Mouse (Mus musculus): ENCODE measurements around the gene Esyt3.

Gene Esyt3

GRCm38 (mm10) chr9:99357921-99358692 is at the start of gene Esyt3:
Gene Esyt3, minus strand, starts transcription at chr9:99358557.
- DNase-seq (ENCODE audit: low spot score): peak; percentile 84

- DNase-seq (ENCODE audit: low spot score): no peak
These were observed 43.1 kb upstream of the Esyt3 start for GRCm38 (mm10) chr9:99401288-99401974.

GRCm38 (mm10) chr9:99400781-99401180 is 42.4 kb upstream of the Esyt3 start:
- DNase-seq (ENCODE audit: low spot score): peak; percentile 42

- no peak for DNase-seq (ENCODE audit: low spot score)
These were observed 38.9 kb upstream of the Esyt3 start for GRCm38 (mm10) chr9:99397056-99397815.

GRCm38 (mm10) chr9:99394366-99394765 is 36.0 kb upstream of the Esyt3 start:
- DNase-seq (ENCODE audit: low spot score): no peak

GRCm38 (mm10) chr9:99393146-99393545 is 34.8 kb upstream of the Esyt3 start:
- DNase-seq (ENCODE audit: low spot score): no peak

DNA sequence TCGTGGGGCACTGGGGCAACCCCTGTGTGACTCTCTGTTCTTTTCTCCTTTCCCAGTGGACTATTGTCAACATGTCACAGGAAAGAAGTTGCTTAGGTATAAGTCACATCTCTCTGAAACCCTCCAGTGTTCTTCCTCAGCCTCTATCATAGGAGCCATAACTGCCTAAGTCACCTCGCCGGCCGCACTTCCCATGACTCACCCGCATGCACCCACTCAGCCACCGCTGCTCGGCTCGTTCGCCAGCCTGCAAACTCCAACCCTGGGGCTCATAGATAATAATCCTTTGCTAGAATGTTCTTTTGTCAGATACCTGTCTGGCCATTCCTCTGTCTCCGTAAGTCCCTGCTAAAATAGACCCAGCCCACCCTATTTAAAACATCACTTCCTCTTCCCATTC is 33.2 kb upstream of the Esyt3 start:
- no peak for DNase-seq (ENCODE audit: low spot score)

DNA sequence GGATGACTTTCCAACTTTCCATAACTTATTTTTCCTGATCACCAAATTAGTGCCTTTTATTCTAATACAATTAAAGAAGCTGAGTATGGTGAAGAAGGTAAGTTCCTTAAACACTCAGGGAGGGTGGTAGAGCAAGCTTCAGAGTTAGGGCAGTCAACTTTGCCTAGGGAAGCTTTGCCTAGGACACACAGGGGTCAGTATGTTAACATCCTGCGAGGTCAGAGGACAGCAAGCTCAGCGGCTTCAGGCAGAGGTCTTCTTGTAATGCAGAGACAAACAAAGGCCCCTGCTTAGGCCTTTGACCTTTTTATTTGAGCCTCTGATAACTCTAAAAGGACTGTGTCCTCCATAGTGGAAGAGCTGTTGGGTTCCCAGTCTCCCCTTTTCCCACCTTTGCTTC is 32.4 kb upstream of the Esyt3 start:
- DNase-seq (ENCODE audit: low spot score): no peak

DNA sequence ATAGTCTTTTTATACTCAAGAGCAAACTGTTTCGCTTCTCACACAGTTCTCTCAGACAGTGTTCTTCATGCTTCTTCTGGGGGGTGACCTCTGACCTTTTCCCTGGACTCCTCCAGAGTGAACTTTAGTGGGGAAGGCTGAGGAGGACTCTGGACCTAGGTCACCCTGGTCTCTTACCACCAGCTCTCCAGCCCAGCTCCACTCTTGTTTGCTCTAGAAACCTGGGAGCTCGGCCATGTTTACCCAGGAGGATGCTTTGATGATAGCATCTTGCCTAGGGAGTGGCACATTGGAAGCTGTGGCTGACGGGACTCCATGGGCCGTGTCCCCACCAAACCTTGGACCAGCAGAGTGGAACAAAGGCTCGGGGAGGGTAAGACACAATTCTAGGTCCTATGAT is 31.8 kb upstream of the Esyt3 start:
- no peak for DNase-seq (ENCODE audit: low spot score)

- DNase-seq (ENCODE audit: low spot score): no peak
These were observed 31.1 kb upstream of the Esyt3 start for GRCm38 (mm10) chr9:99389506-99389905.

DNA sequence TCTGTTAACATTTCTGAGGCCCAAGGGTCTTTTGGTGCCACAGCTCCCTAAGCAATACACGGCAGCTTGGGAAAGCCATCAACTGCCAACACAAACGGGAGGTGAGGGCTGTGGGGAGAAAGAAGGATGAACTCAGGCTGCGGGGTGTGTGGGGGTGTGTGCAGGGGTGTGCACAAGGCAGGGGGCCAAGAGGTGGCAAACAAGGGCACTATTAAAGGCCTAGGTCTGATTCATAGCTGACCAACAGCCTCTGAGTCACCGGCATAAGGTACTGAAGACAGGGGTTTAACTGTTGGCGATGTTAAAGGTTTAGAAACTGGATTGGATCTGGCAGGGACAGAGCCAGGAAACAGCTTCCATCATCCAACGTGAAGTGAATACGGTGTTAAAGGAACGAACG is 30.5 kb upstream of the Esyt3 start:
- DNase-seq (ENCODE audit: low spot score): peak; percentile 37

GRCm38 (mm10) chr9:99388078-99388477 is 29.7 kb upstream of the Esyt3 start:
- DNase-seq (ENCODE audit: low spot score): no peak

DNA sequence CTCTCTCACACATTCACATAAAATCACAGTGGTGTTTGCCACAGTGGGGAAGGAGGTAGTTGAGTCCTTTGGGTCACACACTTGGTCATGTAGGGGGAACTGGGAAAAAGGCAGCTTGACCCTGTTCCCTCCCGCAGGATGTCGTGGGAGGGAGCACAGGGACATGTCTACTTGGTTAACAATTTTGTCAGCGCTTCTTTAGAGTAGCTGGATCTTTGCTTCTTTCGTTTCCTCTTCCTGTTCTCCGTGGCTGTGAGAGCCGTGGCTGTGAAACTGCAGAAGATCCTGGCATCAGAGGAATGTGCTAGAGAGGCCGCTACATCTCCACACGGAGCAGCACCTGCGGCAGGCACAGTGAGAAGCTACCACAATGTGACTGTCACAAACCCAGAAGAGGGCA is 24.2 kb upstream of the Esyt3 start:
- DNase-seq (ENCODE audit: low spot score): no peak

DNA sequence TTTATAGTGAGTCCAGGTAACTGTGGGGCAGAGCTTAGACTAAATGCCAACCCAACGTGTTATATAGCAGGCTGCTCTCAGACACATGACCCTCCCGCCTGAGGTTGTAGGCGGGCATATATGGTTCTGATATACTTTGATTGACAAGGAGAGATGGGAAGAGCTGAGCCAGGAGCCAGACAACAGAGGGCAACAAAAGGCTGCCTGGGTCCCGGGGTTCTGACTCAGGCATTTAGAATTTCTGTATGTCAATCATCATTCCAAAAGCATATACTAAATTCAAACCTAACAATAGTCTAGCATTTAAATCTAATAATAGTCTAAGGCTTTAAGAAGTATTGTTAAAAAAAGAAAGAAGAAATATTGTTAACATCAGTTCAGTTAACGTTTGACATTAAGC is 20.8 kb upstream of the Esyt3 start:
- no peak for DNase-seq (ENCODE audit: low spot score)

- DNase-seq (ENCODE audit: low spot score): peak; percentile 64
These were observed 18.4 kb upstream of the Esyt3 start for GRCm38 (mm10) chr9:99376591-99377418.

- DNase-seq (ENCODE audit: low spot score): no peak
These were observed 10.1 kb upstream of the Esyt3 start for GRCm38 (mm10) chr9:99368431-99368830.

DNA sequence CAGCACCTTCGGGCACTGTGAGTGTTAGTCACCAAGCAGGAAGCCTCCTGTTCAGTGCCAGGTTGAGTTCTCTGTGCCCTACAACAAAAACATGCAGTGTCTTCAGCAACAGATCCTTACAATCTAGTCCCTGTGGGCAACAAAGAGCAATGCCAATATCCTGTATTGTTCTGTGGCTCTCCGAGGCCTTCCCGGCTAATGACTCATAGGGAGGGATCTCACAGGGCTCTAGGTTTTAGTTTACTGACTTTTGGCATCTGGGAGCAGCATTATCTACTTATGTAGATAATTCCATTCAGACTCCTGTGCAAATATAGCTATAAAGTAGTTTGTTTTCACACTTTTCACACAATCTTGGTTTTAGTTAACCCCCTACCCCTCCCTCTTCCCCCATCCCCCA is 7.5 kb upstream of the Esyt3 start:
- DNase-seq (ENCODE audit: low spot score): no peak

DNA sequence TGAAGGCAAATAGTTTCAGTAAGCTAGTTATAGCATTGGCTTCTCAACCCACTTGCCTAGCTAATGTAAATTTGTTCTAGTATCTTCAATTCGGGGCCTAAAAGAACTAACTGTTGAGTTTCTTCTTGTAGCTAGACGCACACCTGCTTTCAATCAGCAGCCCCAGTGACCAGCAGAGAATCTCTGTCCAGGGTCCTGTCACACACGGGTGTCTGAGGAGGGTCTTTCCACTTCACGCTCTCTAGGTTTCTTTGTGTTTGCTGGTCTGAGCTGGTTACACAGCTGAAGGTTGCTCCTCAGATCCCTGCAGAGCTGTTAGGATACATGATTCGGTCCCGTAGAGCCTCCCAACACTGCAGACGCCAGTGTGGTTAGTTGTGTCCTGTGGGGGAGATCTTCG is 4.7 kb upstream of the Esyt3 start:
- DNase-seq (ENCODE audit: low spot score): no peak

- DNase-seq (ENCODE audit: low spot score): no peak
These were observed 3.6 kb upstream of the Esyt3 start for GRCm38 (mm10) chr9:99361946-99362345.

DNA sequence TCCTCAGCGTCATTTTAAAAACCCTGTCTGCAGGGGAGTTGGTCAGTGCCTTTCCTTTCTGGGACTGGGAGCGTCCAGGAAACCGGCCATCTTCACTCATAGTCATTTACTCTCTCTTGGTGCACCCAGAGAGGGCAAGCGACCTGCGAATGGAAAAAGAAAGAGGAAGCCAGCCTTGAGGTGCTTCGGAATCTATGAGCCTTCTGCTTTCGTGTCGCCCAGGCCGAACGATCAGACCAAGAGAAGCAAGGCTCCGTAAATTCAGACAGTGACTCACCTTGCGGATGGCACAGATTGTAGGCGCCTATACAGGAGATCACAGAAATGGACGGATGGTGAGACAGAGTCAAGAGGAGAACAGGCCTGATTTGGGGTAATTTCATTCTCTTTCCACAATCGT is 655 bp upstream of the Esyt3 start:
- no peak for DNase-seq (ENCODE audit: low spot score)

- no peak for DNase-seq (ENCODE audit: low spot score)
These were observed 816 bp downstream of the Esyt3 start for GRCm38 (mm10) chr9:99357561-99357920.

DNA sequence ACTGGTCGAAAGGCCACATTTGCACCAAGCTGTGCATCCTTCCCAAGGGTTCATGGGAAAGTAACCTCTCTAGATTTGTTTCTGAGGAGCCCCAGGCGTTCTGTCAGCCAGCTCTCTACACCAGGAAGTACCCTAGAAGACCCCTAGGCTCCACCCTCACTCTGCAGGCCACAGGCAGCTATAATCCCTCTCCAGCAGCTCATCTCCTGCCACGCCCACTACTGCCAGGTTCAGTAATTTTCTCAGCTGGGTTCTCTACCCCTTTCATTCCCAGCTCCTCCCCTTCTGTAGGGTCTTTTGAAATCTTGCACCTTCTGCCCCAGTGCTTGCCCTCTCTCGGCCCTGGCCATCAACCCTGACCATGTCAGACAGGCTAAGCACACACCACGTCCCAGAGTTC is 2.4 kb downstream of the Esyt3 start:
- DNase-seq (ENCODE audit: low spot score): no peak

All from urinary bladder, postnatal 14 days (tissue).